Mouse (Mus musculus) cerebellum, adult 9-11 months (tissue): ENCODE measurements at regions not wholly inside any gene's neighbourhood (a gene's known extent, or its start where the extent isn't known, plus 50 kb on each side); places are given as distances from the start of the nearest gene placed in this dataset.

Experiments
- DNase-seq: peaks from one replicate; pipeline ENCODE4 v3.0.0; 2022

DNA sequence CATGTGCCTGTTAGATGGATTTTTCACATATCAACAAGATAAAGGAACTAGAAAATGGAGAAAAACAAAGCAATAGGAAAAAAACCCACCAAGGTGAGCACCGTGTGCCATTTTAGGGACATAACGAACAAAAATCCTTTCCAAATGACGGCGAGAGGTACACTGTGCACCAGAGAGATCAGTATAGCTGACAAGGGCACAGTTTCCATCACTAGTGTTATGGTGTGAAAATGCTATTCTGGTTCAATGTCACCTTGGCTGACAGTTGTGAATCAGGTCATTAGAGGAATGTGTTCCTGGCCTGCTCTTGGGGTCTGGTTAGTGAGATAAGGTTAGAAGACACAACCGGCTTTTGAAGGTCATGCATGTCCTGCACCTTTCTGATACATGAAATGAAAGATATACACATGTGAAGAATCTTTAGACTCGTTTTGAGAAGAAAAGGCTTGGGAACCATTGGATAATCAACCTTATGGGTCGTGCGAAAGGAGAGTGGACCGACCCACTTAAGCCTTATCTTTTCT, 76.5 kb upstream of the P2ry1 start:
- DNase-seq, result no peak

DNA sequence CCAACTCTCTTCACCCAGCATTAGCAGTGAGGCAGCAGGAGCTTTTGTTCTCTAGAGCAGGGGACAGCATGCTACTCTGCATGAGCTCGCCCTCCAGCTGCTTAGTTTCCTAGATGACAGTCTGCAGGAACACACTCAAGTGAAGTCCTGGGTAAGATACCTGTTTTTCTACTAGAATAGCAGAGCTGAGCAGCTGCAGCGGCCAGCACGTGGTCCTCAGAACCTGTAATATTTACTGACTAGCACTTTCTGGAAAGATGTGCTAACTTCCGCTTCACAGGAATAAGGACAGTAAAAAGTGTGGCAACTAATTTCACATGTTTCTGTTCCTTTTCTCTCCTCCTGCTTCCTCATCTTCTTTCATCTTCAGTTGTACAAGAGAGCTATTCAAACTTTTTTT, 73.7 kb upstream of the P2ry1 start:
- no peak for DNase-seq

DNA sequence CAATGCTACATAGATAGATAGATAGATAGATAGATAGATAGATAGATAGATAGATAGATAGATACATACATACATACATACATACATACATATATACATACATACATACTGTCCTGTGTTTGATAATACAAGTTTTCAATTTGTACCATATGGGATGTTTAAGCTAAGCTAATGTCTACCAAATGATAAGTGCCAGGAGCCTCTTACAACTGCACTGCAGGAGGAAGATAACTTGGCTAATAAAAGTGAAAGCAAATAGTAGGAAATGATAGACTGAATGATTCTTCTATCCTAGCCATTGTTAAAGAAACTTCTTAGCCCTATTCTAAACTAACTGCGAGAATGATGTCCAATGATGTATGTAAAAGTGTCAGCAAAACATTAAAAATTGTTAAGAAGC, 68.1 kb upstream of the P2ry1 start:
- DNase-seq, result no peak

DNA sequence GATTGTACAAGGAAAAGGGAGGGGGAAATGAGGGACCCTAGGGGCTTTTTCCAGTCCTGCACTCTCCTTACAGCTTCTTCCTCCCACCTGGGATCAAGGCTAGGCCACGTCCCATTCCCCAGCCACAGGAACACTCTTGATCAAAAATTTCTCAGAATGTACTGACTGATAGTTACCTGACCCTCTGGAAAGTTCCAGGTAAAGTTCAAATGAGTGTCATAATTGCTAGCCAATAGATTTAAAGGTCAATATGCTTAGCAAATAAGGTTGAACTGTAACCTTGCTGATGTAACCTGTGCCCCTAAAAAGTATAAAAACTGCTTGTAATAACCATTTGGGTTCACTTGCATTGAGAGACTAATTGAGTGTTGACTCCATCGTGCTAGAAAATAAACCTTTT, 61.1 kb upstream of the P2ry1 start:
- no peak for DNase-seq

DNA sequence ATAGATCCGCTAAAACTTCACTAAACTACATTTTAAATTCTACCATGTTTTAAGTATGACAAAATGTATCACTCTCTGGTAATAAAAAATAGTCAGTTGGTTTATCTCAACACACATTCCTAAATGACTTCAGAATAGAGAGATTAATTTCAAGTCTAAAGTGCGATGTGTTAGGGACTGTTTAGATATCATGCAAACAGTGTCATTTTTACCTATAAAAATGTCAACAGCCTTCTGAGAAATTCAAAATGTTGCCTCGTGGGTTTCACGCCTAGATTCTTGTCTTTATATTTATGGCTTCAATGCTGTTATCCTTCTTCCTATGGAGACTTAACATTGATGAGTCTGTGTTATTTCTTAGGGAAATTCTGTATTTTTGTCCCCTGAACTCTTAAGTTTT, 53.7 kb upstream of the P2ry1 start:
- no peak for DNase-seq
